Mouse (Mus musculus) spleen, embryonic (tissue): ENCODE results near the gene Nek3.
"Not testable (repeated sequence)": the region's sequence is repeated elsewhere in the genome, so short reads cannot be mapped to it uniquely, and the experiment has no call there.

ENCODE experiments used
- CTCF ChIA-PET: fragments of 350-600 bp; sonication (Branson Sonifier 250); formaldehyde crosslinking; loops from one replicate; lab custom pipeline; 2022; lab: Charles Lee

Gene Nek3

GRCm38 (mm10) chr8:22145831-22146230 lies 20.4 kb downstream of the Nek3 start:
- CTCF ChIA-PET, result no interaction called here

GRCm38 (mm10) chr8:22143764-22144491 lies 22.3 kb downstream of the Nek3 start:
- CTCF ChIA-PET, result no interaction called here

DNA sequence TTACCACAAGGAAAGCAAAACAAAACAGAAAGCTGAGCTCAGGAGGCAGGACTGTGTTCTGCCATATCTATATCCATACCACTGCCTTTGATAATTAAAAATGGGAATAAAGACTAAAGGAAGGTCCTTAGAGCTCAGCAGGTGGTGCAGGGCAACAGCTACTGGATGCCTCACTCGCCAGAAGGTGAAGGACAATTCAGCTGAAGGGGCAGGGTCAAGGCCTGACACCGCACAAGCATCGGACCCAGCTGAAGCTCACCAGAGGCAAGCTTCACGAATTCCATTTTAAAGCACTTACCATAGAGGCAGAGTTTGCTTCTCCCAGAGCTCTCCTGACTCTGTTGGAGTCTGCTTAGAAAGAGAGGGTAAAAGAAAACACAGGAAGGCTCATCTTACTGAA lies 23.6 kb downstream of the Nek3 start:
- CTCF ChIA-PET, result no interaction called here

DNA sequence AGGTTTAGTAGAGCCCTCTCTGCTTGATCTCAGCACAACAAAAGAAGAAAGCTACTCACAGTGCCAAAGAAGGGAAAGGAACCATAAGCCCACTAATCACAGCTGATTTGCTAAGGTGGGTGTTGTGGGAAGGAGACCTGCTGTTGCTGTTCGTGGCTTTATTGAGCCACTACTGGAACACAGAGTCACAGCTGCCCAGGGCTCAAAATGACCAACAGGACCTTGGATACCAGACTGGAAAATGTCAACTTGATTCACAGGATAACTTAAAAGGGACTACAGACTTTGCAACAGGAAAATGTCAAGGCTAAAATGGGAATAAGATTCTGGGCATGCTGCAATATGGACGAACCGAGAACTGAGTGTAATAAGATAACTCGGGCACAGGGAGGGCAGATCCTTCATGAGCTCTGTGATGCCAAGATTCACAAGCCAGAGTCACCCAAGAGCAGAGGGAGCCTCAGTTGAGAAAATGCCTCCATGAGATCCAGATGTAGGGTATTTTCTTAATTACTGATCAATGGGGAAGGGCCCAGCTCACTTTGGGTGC lies 24.3 kb downstream of the Nek3 start:
- CTCF ChIA-PET, result no interaction called here

DNA sequence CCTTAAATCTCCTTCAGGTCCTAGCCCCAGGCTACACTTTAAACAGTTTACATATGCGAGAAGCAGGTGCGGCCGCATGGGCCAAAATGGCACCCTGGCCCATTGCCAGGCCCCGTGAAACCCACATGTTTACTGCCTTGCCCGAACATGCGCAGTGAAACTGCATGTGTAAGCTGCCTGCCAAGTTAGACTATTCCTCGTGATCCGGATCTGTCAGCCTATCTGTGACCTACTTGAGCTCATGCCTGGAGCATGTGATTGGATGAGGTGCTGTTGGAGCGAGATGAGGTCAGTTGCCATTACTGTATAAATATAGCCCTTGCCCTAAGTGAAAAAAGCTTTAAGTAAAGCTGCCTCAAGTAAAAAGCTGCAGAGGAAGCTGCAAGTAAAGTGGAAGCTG lies 29.8 kb downstream of the Nek3 start:
- CTCF ChIA-PET, result not testable (repeated sequence)

GRCm38 (mm10) chr8:22134750-22135135 lies 31.5 kb downstream of the Nek3 start:
- CTCF ChIA-PET, result no interaction called here

GRCm38 (mm10) chr8:22134078-22134749 lies 32.0 kb downstream of the Nek3 start:
- CTCF ChIA-PET, result no interaction called here

- CTCF ChIA-PET, result interaction anchor here (0.5 kb wide), 1 partner anchor 10 kb away, joined by 4 read pairs; no protein-coding TSS in a partner anchor
Observed at GRCm38 (mm10) chr8:22132062-22132461, 34.2 kb downstream of the Nek3 start.

DNA sequence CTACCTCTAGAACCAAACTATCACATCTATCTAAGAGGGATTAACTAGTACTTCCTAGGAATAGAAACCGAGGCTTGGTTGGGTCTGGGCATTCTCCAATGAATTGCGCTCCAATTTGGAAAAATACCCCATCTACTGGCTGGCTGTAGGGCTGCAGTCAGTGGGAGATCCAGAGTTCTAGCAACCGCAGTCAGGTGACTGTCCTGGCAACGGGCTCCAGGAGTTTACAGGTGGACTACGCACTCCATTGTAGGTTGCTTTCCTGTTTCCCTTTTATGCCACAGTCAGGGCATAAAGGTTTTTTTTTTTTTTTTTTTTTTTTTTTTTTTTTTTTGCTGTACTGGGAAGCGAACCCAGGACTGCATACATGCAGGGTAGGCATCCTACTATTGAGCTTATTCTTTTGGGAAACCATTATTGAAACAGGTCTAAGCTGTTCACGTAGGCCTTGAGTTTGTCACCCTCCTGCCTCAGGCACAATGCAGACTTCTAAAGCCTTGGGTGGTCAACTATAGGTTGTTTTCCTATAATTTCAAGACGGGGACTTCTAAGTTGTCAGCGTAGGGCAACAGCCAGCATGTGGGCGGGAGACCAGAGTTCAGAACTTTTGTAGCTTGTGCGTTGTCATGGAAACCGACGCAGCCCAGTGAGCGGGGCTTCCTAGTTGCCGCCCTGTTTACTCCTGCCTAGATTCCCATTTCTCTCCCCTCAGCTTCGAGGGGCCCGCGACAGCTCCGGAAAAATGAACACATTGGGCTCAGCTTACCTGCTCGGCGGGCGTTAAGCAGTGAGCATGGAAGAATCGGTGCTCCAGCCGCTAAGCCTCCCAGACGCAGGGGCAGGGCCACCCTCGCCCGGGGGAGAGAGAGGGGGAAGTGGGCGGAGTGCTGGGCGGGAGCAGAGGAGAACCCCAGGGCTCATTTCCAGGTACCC lies 41.7 kb downstream of the Nek3 start, which contains the start of gene Nek5:
Nek5 (minus strand) TSS at position 834 of the 933 bp plus-strand sequence.
- CTCF ChIA-PET, result no interaction called here

DNA sequence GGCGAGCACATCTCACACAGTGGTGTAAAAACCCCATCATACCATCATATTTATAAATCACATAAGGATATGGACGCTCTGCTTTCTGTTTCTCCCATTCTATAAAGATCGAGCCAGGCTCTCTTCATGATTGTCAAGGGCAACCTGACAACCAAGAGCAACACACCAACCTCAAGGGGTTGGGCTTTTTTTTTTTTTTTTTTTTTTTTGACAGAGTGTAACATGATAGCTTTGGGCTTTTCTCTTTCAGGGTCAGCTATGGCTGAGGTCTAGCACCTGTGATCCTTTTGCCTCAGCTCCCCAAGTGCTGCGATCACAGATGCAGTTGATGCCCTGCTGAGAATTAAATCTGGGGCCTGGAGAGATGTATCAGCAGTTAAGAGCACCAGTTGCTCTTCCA lies 59.2 kb downstream of the Nek3 start:
- CTCF ChIA-PET, result no interaction called here

GRCm38 (mm10) chr8:22091568-22091967 lies 74.7 kb downstream of the Nek3 start:
- CTCF ChIA-PET, result no interaction called here

DNA sequence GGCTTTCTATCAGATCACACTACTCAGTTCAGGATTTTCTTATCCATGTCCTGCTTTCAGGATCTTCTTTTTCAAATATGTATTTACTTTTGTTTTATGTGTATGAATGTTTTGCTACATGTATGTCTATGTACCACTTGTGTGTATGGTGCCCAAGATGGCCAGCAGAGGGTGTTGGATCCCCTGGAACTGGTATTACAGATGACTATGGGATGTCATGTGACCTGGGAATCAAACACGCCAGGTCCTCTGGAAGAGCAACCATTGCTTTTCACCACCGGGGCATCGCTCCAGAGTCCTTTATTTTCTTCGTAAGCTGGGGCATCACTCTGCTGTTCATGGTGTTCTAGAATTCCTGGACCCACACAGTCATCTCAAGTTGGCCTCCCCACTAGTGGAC lies 77.0 kb downstream of the Nek3 start:
- CTCF ChIA-PET, result no interaction called here

- CTCF ChIA-PET, result no interaction called here
Observed at GRCm38 (mm10) chr8:22079313-22080007, 86.8 kb downstream of the Nek3 start.
